Mouse (Mus musculus): ENCODE data around the gene Sdk2. TPM values are rescaled to one million over a fixed set of nuclear protein-coding genes. Genes with fewer than 3 reads are reported as not detected.

Gene Sdk2
- total RNA-seq, 2 experiments from 2014 or later = 2.0 to 2.2 TPM

DNA sequence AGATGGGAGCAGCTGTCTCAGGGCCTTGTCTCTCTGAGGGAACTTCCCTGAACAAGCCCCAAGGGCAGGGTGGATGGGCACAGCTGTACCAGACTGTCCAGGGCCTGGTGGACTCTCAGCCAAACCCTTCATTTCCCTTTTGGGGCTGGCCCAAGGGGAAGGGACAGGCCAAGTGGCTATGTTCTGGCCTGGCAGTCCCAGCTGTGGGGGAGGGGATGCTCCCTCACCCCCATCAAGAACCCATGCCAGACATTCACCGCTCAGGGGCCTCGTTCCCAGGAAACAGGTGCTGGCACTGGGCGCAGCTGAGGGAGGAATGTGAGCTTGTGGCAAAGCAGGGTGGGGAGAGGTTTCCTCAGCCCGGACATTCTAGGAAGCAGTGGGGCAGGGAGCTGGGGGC lies 15.5 kb downstream of the Sdk2 start:
- intact Hi-C loops (cut with DNase I) = no loop called here
- DNase-seq = peak; percentile 11 to 42

DNA sequence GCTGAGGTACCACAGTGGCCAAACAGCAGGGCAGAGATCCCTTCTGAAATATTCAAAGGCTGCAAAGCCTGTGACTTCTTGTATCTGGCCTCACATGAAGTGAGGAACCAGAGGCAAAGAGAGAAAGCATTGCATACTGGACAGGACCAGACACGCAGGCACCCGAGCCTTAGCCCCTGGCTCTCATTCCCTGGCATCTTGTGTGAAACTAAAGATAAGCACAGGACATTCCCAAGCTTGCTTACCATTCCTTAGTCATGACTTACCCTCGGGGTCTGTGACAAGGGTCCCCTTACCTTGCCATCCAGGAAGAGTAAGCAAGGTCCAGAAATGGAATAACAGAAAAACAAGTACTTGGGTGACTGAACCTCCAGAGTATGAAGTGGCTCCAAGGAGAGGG lies 16.3 kb downstream of the Sdk2 start:
- intact Hi-C loops (cut with DNase I) = no loop called here
- DNase-seq = no peak

GRCm38 (mm10) chr11:114047887-114048331 lies 18.9 kb downstream of the Sdk2 start:
- intact Hi-C loops (cut with DNase I) = no loop called here
- DNase-seq = no peak

- DNase-seq = no peak
- intact Hi-C loops (cut with DNase I) = no loop called here
These were observed 19.9 kb downstream of the Sdk2 start for GRCm38 (mm10) chr11:114046927-114047326.

DNA sequence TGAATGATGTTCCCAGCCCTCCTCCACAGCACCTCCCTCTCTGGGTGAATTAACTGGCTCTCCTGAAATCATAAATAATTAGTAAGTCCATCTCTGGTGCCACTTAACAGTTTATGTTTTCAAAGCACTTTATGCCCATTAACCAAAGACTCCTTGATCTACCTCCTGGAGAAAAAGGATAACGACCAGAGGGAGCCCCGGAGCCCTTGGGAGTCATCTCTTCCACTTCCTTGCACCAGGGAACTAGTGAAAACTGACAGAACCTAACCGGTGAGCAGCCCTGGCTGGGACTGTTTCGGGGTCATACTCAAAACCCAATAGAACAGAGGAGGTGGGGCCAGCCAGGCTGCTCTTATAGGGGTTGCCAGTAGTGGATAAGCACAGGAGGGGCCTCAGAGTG lies 22.5 kb downstream of the Sdk2 start:
- intact Hi-C loops (cut with DNase I) = no loop called here
- DNase-seq = no peak

GRCm38 (mm10) chr11:114043530-114043929 lies 23.3 kb downstream of the Sdk2 start:
- intact Hi-C loops (cut with DNase I) = no loop called here
- DNase-seq = no peak

- DNase-seq = peak; percentile 24 to 41
- intact Hi-C loops (cut with DNase I) = no loop called here
These were observed 26.3 kb downstream of the Sdk2 start for GRCm38 (mm10) chr11:114040391-114041035.

- intact Hi-C loops (cut with DNase I) = no loop called here
- DNase-seq = peak in 1 of 2 experiments; percentile 28
These were observed 28.8 kb downstream of the Sdk2 start for GRCm38 (mm10) chr11:114038036-114038435.

DNA sequence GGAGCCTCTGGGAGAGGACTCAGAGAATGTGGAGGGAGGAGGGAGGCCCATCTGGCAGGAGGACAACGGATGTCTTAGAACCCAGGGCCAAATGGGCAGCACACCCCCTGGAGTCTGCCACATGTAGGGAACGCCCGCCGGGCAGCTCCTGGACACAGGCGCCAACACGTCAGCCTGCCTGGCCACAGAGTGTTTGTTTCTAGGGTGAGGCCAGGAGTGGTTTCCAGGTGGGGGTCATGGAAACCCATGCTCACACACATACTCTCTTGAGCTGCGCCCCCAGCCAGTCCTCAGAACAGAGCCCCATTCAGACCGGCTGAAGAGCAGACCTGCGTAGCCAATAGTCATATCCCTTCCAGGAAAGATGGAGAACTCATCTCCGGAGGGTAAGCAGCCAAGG lies 35.4 kb downstream of the Sdk2 start:
- no peak for DNase-seq
- intact Hi-C loops (cut with DNase I) = no loop called here

GRCm38 (mm10) chr11:114030214-114030613 lies 36.6 kb downstream of the Sdk2 start:
- no peak for DNase-seq
- intact Hi-C loops (cut with DNase I) = no loop called here

GRCm38 (mm10) chr11:114028512-114028911 lies 38.3 kb downstream of the Sdk2 start:
- intact Hi-C loops (cut with DNase I) = no loop called here
- peak; percentile 32 to 37 for DNase-seq

GRCm38 (mm10) chr11:114028021-114028420 lies 38.8 kb downstream of the Sdk2 start:
- no peak for DNase-seq
- intact Hi-C loops (cut with DNase I) = no loop called here

DNA sequence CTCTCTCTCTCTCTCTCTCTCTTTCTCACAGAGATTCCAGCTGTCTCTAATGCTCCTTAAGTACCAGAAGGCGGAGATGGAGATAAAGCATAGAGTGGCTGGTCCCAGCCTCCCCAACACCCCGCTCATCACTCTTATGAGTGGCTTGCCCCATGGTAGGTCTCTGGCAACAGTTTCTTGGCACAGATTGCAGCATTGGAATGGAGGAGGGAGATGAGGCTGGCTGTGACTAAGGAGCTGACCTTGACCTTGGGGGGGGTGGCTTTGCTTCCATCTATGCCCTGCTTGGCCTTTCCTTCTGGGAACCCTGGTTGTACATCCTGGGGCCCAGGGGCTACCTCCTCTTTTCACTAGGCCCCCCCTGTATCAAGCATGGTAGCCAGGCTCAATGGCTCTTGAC lies 41.8 kb downstream of the Sdk2 start:
- DNase-seq = no peak
- intact Hi-C loops (cut with DNase I) = no loop called here

- intact Hi-C loops (cut with DNase I) = no loop called here
- peak; percentile 32 to 52 for DNase-seq
These were observed 42.9 kb downstream of the Sdk2 start for GRCm38 (mm10) chr11:114023965-114024364.

DNA sequence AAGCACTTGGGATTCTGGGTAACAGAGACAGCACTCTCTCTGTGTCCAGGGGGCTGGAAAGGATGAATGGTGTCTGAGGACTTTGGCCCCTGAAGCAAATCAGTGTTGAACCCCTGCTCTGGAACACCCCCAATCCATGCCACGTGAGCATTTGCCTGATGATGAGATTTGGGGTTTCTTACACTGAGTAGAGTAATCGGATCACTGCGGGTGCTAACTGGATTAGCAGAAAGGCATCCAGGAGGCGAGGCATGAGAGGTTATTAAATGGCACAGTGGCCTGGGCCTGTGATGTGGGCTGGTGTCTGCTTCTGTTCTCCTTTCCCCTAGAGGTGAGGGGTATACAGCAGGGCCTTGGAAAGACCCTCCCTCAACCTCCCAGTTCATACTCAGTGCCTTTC lies 44.7 kb downstream of the Sdk2 start:
- DNase-seq = no peak
- intact Hi-C loops (cut with DNase I) = no loop called here

- no peak for DNase-seq
- intact Hi-C loops (cut with DNase I) = no loop called here
These were observed 47.8 kb downstream of the Sdk2 start for GRCm38 (mm10) chr11:114019087-114019486.

GRCm38 (mm10) chr11:114016889-114017392 lies 49.9 kb downstream of the Sdk2 start:
- intact Hi-C loops (cut with DNase I) = no loop called here
- peak; percentile 19 to 33 for DNase-seq

GRCm38 (mm10) chr11:114016108-114016888 lies 50.5 kb downstream of the Sdk2 start:
- intact Hi-C loops (cut with DNase I) = no loop called here
- no peak for DNase-seq

DNA sequence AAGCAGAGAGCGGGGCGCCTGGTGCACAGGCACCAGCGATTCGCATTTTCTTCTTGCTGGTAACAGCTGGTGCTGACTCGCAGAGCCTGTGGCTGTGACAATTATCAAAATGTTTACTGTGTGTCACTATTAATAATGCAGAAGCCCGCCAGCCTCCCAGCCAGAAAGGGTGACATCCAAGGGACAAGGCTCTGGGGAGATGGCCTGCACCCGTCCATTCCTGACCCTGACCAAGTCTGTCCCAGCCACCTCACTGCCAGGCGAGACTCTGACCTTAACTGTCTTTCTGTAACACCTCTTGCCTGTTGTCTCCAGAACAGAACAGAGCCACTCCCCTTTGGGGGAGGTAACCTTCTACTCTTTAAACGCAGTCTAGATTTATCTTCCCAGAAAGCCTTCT lies 55.3 kb downstream of the Sdk2 start:
- intact Hi-C loops (cut with DNase I) = no loop called here
- DNase-seq = no peak

GRCm38 (mm10) chr11:114005879-114006278 lies 61.0 kb downstream of the Sdk2 start:
- intact Hi-C loops (cut with DNase I) = no loop called here

DNA sequence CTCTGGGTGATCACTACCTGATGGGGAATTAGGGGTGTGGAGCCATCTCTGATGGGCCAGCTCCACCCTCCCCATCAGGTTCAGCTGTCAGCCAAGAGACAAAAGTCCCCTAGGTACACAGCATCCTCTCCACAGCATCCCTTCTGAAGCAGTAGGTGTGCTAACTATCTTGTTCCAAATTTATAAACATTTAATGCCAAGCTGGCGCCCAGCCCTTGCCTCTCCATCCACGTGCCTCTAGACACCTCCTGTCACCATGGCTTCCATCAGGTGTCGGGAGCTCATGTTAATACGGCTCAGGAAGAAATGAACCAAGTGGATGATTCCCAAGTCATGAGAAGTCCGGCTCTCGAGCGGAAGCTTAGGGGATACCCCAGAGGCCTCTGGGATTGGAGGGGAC lies 62.2 kb downstream of the Sdk2 start:
- intact Hi-C loops (cut with DNase I) = no loop called here

More at GRCm38 (mm10) chr11:114005879-114006278, 61.0 kb downstream of the Sdk2 start:
- no peak for DNase-seq

DNA sequence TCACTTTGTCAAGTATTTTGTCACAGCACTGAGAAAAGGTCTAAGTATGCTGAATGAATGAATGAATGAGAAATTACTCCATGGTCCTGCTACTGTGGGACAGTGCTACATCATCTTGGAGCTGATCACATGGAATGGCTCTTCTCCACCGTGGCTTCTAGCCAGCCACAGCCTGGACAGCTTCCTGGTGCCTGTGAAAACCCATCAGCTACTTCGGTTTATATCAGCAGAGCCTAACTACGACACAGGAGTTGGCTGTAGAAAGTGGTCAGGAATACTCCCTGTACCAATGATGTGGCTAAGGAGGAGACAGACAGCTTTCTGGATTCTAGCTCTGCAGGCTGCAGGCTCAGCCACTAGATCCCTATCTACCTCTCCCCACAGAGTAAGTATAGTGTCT lies 63.7 kb downstream of the Sdk2 start:
- DNase-seq = peak; percentile 29 to 51
- intact Hi-C loops (cut with DNase I) = no loop called here

More for the DNA sequence above, 62.2 kb downstream of the Sdk2 start:
- no peak for DNase-seq
